Mouse (Mus musculus) T-helper 1 cell (primary cell): ENCODE results near the gene Adra1d.

Experiments
- in situ Hi-C: fragments of 300-600 bp; cut with MboI, MseI; formaldehyde crosslinking; loops from one replicate; pipeline ENCODE4 v1.15.1; 2025; ENCODE audit warnings: high pct_unique_total_duplicates

The Adra1d gene

DNA sequence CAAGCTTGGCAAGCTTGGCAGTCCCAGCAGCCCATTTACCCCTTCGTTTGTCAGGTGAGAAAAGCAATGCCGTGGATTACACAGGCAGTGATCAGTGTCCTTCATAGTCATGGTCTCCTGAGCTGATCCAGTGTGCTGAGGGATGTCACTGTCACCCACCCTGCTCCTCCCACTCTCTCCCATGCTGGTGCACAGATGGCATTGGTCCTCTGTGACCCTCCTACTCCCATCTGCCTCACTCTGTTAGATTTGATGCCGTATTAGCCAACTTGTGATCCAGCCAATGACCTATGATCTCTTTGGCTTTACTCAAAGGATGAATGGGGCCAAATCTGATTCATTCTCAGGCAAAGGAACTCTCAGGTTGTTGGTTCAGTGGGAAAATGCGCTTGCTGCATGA is 20.4 kb downstream of the Adra1d start:
- in situ Hi-C loops = loop anchor here (5.0 kb wide), 1 partner anchor 271 kb away; no protein-coding TSS in a partner anchor

DNA sequence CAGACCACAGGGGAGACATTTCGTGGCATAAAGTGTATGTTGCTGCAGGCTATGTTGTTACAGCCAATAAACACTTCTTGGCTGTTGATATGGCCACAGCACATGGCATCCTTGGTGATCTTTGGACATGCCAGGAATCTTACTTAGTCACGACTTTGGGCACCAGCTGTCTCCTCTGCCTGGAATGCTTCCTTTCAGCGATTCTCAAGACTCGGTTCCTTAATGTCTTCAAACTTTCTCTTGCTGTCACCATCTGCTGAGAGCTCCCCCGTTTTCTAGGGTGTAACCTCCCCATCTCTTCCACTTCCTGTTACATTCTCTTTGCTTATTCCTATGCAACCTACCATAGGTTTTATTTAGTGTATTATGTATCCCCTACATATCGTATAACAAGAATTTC is 22.3 kb downstream of the Adra1d start:
- in situ Hi-C loops = loop anchor here (5.0 kb wide), 1 partner anchor 273 kb away; no protein-coding TSS in a partner anchor

DNA sequence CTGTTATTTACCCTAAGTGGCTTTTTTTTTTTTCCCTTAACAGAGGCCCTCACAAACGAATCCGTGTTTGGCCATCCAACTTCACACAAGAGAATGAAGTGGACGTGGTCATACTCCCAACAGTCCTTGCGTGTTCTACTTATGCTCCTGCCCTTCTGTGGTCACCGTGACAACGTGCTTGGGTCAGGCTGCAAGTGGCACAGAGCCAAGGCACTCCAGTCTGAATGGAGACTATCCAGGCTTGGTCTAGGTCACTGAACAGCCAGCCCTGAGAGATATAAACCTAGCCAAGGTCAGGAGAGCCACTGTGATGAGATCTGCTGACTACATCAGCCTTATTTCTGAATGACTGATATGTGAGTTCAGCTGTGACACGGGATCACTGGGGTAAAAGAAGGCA is 23.7 kb downstream of the Adra1d start:
- in situ Hi-C loops = no loop called here

DNA sequence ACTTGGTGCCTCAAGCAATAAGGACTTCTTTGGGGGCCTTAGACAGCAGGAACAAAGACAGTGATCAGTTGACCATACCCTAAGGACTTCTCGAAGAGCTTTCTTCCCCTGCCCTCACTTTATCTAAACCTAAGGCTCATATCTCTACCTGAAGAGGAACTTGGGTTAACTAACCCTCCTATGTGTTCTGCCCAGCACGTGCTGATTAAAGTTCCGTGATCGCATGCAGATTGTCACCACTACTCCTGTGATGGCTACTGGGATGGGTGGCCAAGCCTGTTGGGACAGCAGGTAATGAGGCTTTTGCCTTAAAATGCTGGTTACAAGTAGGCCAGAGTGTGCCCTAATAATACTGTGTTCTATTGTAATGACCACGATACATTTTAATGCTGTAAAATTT is 26.9 kb downstream of the Adra1d start:
- in situ Hi-C loops = no loop called here

DNA sequence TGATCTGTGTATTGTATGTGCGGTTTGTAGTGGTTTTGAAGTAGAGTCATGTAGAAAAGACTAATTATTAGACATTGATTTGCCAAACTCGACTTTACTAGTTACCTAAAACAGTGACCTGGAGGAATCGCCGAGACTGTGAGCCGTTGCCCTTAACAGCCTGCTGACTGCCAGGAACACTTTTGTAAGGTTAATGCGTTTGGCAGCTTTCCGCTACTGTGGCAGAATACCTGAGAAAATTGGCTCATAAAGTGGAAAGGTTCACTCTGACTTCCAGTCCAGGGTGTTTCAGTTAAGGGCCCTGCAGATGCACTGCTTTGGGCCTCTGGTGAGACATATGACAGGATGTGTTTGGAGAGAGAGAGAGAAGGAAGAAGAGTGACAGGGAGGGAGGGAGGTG is 30.8 kb downstream of the Adra1d start:
- in situ Hi-C loops = no loop called here

DNA sequence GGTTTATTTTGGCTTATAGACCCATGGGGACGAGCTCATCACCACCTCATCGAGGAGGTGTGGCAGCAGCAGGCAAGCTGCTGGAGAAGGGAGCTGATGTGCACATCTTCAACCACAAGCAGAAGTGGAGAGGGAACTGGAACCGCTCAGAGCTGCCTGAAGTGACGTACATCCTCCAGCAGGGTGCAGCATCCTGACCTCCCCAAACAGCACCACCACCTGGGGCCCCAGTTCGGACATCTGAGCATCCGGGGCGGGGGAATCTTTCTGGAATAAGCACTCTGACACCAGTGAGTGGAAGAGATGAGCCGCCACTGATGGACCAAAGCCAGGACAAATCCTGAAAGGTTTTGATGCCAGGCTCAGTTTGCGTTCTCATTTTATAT is 31.5 kb downstream of the Adra1d start:
- in situ Hi-C loops = no loop called here

DNA sequence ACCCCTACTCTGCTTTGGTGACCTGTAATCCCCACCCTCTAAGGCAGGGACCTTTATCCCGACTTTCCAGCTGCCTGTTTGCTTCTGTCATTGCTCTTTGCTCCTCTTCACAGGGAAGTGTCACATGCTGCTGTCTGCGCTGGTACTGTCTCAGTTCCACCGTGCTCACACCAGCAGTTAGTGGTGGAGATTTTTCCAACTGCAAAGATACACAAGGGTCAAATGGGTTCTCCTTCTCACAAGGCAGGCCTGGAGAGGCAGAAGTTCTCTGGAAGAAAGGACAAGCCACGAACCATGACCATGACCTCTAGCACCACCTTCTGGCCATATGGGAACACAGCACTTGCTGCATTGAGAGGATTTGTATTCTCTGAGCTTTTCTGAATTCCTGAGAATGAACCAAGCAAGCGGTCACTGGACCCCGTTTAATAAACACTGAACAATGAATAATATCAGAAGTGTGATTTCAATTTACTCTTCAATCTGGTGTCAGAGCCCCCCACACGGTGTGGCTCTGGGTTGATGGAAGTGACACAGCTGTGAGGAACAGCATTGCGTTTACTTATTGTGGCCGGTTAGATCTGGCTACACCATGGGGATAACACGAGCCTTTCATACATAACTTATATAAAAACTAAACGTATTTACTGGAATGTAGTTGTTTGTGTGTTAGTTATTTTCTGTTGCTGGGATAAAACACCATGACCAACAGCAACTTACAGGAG is 32.0 kb downstream of the Adra1d start:
- in situ Hi-C loops = no loop called here

DNA sequence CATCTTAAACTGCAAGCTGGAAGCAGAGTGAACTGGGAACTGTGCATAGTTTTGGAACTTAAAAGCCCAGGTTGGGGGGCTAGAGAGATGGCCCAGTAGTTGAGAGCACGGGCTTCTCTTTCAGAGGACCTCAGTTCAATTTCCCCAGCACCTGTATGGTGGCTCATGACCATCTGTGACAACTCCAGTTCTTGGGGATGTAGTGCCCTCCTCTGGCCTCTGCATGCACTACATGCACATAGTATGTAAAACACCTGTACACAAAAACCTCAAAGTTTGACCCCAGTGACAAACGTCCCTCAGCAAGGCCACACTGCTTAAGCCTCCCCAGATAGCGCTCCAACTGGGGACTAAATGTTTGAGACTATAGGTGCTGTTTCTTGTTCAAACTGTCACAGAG is 35.0 kb downstream of the Adra1d start:
- in situ Hi-C loops = no loop called here

DNA sequence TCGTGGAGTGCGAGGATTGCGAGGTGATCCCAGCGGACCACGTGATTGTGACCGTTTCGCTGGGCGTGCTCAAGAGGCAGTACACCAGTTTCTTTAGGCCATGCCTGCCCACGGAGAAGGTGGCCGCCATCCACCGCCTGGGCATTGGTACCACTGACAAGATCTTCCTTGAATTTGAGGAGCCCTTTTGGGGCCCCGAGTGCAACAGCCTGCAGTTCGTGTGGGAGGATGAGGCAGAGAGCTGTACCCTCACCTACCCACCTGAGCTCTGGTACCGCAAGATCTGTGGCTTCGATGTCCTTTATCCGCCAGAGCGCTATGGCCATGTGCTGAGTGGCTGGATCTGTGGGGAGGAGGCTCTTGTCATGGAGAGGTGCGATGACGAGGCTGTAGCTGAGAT is 41.3 kb downstream of the Adra1d start:
- in situ Hi-C loops = no loop called here

DNA sequence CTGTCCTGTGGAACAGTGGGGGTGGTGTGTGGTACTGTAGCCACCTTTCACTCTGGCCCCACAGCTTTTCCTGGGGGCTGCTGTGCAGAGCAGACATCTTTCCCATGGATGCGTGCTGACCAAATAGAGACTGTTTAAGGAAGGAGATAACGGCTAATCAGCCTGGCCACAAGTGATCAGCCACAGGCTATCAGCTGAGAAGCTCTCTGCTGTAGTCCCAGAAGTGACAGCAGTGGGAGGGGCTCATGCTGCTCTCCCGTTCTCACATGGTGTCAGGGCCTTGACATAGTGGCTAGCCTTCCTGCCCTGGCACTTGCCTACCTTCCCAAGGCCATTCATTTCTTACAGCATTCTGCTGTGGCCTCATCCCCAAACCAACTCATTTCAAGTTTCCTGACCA is 43.3 kb downstream of the Adra1d start:
- in situ Hi-C loops = no loop called here

DNA sequence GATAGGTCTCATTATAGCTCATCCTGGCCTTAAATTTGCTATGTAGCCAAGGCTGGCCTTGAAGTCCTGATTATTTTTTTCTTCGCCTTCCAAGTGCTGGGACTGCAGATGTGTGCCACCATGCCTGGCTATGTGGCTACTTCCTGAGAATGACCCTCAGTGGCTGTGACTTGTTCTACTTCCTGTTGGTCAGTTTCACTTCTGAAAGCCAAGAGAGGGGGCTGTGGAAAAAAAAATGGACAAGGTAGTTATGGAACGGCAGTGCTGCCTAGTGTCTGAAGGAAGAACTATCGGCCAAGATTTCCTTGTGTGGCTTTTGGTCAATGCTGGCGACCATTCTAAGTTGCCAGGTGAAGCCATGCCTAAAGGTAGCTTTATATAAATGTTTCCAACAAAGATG is 44.5 kb downstream of the Adra1d start:
- in situ Hi-C loops = no loop called here

DNA sequence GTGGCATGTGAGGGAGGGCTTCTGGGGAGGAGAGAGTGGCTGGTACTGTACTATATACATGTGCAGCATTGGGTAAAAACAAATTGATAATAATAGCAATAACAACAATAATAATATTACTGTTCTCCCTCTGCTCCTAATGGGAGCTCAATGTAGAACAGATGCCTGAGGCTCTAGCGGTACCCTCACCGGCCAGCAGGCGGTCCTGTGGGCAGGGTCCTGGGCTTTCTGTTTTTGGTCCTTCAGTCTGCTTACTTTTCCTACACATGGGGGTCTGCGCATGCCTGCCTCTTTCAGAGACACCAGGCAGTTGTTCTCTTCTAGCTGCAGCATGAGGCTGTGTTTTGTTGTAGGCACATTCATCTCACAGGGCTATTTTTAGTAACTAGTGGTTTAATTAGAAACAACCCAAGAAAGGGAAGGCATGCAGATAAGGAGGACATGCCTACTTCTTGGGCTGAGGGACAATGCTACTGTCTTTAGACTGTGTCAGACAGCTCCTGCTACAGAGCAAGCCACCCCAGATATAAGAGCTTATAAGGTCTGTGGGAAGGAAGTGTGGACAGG is 47.9 kb downstream of the Adra1d start:
- in situ Hi-C loops = no loop called here

DNA sequence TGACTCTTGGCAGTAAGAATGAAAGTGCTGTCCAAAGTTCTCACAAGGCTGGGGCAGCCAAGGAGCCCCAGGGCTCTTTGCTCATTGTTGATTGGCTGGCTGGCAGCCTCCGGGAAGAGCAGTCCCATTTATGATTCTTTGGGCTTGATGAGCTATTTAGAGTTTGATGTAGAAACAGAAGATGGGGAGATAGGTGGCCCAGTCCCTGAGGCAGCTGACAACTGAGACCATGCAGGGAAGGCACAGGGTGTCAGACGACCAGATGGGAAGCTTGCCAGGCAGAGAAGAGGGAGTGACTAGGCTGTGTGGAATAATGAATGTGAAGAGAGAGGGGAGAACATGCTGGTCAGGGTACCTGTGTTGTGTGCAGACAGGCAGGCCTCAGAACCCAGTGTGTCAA is 48.6 kb downstream of the Adra1d start:
- in situ Hi-C loops = no loop called here

DNA sequence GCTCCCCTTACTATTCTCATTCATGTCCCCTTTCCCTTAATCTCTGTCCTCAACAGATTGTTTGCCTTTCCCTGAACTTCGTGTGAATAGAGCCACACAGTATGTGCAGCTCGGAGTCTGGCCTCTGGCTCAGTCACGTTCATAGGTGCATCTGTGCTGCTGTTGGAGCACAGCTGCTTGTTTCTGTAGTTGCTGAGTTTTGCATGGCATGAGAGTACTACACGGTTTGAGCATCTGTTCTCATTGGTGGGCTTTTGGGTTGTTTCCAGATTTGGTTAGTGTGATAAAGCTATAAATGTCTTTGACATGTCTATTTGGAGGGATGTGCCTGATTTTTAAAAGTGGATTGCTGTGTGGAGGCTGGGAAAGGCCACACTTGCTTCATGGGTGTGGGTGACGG is 51.6 kb downstream of the Adra1d start:
- in situ Hi-C loops = no loop called here

DNA sequence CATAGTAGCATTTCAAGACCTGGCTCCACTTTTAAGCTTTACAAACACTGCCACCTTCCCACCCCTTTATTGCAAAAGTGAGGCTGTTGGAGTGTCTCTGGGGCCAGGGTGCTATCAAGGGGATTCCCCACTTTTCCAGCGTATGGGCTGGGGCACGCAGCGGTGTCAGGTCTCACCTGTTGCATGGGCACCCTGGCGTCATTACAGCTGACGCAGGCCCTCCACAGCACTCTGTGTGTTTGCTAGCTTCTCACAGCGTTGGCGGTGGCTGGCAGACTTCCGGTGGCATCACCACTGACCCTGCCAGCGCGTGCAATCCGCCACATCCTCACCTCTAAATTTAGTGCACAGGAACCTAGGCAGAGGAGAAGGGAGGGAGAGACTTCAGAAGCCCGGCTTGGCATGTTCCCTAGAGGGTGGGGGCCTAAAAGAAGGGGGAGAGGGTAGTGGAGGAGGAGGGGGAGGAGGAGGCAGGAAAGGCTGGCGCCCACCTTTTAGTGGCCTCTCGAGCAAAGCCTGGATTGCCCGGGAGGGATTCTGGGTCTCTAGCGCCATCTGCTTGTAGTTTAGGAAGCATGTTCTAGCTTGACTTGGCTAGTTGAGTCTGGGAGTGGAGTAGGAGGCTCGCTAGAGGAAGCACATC is 52.3 kb downstream of the Adra1d start:
- in situ Hi-C loops = loop anchor here (5.0 kb wide), 1 partner anchor 77 kb away; no protein-coding TSS in a partner anchor

DNA sequence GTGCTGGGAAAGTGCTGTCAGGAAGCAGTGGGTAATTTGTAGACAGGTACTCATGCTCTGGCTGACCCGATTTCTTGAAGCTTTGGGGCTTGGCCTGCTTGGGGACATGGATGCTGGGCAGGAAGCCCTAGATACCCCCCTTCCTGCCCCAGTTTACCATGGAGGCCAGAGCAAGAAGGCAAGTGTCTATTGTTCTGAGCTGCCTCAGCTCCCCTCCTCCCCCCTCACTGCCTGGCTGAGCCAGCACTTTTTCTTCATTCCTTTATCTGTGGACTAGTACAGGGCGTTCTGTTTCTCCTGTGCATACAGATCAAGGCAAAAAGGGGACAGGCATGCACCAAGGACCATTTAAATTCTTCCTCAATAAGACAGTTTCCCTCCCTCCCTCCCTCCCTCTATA is 53.6 kb downstream of the Adra1d start:
- in situ Hi-C loops = loop anchor here (5.0 kb wide), 1 partner anchor 76 kb away; no protein-coding TSS in a partner anchor

DNA sequence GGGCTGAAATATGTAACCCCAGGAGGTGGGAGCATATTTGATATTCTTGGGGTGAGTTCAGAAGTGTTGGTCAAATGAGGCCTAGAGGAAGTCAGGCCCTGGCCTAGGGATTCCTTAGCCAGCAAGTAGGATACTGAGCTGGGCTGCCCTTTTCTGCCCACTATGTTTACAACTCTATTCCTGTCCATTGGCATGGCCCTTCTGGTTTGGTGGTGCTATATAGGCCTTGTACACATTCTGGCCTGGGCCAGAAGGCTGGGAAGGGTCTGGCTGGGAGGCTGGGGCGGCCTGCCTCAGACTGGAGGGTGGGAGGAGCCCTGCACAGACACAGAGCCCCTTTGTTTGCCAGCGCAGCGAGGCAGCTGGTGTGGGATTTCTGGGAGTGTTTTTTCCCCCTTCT is 55.7 kb downstream of the Adra1d start:
- in situ Hi-C loops = loop anchor here (5.0 kb wide), 1 partner anchor 74 kb away; no protein-coding TSS in a partner anchor

DNA sequence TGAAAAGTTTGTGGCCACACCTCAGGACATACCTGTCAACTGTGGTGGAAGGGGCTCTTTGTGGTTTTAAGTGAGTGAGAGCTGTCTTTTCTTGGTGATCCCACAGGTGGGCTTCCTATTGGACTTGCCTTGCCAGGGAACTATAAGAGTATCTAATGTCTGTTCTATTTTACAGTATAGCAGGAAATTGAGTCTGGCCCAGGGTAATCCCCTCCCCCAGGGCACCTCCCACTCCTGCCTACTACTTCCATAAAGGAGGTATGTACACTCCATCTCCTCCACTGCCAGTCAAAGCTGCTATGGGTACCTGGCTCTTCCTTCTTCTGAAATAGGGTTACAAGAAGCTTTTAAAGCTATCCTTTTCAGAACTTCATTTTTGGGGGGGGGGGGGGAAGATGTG is 56.7 kb downstream of the Adra1d start:
- in situ Hi-C loops = loop anchor here (5.0 kb wide), 1 partner anchor 73 kb away; no protein-coding TSS in a partner anchor

DNA sequence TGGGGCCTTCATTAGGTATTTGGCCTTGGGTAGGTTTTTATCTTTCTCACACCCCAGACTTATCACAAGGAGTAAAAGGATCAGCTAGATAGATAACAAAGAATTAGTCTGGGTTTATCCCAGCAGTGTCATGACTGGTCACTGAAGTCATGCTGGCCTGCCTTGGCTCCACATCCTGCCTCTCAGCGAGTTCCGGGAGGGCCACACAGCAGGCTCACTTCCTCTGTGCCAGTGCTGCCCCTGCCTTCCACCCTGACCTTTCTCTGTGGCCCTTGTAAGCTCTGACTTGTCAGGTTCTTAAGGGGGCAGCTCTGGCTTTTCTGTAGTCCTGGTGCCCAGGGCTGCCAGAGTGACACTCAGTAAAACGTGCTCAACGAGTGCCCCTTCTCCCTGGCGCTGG is 59.5 kb downstream of the Adra1d start:
- in situ Hi-C loops = no loop called here

DNA sequence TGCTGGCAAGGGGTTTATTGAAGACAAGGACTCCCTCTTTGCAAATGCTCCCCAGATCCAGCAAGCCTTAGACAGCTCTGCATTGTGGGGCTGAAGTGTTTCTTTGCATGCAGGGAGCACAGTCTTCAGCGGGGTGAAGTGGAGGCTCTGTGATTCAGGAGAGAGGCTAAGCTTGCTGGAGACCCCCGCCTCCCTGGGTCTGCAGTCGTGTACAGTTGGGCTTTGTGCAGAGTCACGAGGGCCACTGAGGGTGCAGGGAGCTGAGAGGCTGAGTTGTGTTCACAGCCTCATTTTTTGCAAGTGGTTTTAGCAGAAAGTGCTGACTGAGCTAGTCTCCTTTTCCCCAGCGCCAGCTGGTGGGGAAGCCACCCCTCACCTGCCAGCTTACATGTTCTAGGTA is 60.2 kb downstream of the Adra1d start:
- in situ Hi-C loops = no loop called here

DNA sequence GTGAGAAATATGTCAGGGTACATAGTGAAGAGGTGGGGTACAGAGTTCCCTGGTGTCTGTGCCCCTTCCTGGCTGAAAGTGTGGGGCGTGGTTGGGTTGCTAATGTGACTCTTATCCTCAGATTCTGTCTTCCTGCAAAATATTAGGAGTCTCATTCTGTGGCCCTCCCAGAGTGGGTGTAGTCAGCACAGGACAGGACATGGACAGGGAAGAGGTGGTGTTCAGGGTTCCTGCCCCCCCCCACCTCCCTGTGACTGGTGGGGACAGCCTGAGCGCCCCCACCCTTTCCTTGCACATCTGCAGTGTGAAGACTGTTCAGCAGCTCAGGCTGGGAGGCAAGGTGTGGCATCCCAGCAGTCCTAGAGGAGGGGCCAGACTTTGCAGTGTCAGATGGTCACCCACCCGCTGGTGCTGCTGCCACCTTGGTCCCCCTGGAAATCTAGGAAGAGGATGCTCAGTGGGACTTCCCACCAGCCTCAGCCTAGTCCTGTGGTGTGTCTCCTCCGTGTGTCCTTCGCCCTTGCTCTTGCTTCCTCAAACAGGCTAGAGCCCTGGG is 62.7 kb downstream of the Adra1d start:
- in situ Hi-C loops = no loop called here

DNA sequence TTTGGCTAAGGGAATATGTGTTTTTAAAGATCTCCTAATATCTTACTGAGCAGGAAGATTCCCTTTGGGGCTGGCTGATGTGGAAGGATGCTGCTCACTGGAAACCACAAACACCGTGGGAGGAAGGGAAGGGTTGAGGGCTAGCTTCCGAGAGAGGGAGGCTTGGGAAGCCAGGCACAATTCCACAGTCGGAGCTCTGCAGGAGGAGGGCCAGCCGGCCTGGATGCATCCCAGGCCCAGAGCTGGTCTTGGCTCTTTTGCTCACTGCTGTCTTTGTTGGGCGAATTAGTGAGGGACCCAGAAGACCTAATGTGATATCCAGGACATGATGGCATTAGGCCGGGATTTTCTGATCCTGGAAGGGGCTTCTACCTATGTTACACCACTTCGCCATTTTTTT is 63.9 kb downstream of the Adra1d start:
- in situ Hi-C loops = no loop called here
